Mouse (Mus musculus) fat pad, adult 2 months (tissue): ENCODE data around the gene Cep350.
A peak's percentile ranks its signal among the peaks of the same experiment; 100 is the strongest.

Source experiments
- DNase-seq: peaks from one replicate; pipeline ENCODE4 v3.0.0-alpha.2; 2011; ENCODE audit warnings: low read depth, low spot score; ENCODE audit errors: extremely low read depth

The Cep350 gene

DNA sequence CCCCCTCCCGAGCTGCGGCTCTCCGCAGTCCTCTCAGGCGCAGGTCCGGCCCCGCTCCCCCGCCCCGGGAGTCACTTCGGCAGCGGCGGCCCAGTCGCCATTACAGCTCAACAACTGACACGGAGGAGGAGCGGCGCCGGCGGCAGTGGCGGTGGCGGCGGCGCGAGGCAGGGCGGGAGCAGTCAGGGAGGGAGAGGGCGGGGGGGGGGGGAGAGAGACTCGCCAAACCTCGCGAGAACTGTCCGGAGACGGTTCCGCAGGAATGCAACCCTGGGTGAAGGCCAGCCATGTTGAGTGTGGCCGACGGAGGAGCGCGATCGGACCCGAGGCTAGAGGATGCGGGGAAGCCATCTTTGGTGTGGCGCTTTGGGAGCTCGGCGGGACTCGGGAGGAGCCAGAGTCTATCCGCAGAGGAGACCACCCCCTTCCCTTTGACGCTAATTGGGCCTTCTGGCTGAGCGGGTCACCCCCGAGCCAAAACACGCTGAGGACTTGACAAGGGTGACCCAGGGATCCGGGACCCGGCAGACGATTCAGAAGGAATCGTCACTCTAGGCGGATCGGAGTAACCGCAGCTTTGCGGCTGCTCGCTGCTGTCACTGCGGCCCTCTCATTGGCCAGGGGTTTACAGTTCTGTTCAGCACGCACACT, at the start of gene Cep350:
Gene Cep350, minus strand, starts transcription at position 188 of the 651 bp plus-strand sequence.
- peak; percentile 49 for DNase-seq

DNA sequence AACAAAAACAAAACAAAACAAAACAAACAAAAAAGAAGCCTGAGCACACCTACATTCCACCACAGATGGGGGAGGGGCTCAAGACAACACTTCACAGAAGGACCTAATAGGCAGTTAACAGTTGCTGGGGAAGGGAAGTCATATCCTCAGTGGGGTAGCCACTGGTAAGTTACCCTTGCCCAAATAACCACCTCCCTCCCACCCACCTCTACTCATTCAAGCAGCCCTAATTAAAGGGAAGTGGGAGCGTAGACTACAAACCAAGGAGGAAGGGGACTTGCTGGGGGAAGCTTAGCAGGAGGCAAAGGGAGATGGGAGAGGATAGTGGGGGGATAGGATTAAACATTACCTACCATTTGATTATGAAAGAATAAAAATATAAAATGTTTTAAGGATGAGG, 47.3 kb upstream of the Cep350 start:
- DNase-seq, result no peak

DNA sequence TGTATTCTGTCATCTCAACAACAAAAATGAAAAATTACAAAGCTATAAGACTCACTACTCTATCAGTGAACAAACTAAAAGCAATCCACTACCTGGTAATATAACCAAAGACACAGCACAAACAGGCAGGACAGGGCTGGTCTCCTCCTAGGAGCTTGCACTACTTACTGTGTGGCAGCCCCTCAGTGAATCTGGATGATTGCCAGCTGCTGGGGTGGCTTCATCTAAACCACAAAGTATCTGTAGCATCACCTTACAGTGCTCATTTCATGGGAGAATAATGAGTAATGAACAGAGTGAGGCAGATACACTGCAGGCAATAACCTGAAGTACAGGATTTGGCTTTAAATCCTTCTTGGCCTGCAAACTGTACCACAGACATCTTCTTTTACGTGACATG, 46.7 kb upstream of the Cep350 start:
- DNase-seq, result no peak

DNA sequence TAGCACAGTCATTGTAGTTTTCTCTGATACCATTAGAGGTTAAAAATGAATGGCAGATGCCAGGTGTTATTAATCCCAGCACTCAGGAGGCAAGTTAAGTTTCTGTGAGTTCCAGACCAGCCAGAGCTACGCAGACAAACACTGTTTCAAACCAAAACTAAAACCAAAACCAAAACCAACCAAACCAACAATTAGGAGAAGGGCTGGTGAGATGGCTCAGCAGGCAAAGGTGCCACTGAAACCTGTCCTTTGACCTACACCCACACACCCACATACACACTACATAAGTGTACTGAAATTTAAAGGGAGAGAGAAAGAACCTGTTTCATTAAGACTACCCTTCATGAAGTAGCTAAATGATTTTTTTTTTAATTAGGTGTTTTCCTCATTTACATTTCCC, 35.9 kb upstream of the Cep350 start:
- no peak for DNase-seq

DNA sequence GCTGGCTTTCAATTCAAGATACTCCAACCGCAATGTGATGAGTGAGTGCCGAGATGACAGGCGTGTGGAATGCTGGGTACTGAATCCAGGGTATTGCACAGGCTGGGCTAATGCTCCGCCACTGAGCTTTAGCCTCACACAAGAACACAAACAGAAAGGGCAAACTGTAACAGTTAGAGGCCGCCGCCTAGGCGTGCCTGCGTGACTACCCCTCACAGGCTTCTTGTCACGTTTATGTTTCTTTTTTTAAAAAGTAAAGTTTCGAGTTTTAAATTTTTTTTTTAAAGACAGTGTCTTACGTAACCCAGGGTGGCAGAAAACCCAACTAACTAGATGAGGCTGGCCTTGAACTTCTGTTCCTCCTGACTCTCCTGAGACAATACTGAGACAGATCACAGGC, 32.9 kb upstream of the Cep350 start:
- DNase-seq, result no peak

DNA sequence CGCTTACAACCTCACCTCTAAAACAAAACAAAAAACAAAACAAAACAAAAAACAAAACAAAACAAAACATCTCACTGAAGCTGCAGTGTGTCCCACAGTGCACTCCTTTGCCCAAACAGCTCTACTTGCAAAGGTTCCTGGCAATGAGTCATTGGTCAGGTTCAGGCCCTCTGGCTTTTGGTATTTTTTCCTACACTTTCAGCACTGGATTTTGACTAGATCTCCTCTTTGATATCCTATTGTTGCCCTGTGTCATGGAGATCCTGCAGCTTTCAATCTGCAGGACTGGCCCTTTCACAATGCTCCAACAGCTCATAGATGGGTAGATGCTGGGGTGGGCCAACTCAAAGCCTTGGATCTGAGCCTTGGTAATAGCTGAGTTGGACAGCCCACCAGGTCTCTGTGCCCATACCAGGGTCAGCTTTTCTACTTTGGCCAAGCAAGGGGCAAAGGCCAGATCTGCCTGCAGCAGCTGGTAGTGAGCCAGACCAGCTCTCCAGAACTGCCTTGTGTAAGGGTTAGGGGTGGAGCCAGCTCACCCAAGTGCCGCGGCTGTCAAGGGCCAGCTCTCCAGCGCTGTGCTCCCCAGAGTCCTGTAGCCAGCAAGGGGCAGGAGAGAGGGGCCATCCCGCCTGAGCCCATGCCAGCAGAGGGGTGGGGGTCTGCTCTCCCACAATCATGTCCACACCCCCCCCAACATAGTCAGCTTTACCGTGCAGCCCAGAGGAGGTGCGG, 30.3 kb upstream of the Cep350 start:
- no peak for DNase-seq

DNA sequence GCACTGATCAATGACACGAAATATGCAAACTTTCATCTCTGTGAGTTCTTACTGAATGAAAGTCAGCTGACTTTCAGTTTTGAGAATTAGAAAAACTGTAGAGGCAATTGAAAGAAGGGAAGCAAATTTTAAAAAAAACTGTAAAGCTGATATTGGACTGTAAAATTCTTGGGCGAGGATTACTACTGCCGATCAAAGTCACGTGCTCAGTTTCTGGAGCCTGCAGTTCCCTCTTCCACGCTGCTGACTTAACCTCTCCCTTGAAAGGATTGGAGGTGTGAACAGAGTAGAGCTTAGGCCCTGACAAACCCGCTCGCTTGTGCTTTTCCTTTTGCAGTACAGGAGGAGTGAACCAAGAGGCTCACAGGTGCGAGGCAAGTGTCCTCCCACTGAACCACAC, 29.3 kb upstream of the Cep350 start:
- DNase-seq, result no peak

DNA sequence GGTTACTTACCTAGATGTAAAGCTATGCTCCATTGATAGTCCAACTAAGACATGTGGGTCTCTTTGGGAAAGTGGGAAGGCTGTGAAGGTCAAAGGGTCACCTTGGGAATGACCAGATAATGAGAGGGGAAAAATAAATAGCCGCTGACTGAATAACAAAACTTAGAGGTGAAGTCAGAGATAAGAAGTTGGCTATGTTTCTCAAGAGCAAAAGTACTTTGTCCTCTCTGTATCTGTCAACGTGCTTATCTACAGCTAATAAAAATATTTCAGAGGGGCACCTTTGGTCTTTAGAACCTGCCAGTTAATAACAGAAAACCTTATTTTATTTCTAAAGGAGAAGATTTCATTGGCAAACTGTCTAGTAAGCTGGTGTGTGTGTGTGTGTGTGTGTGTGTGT, 22.6 kb upstream of the Cep350 start:
- DNase-seq, result no peak

DNA sequence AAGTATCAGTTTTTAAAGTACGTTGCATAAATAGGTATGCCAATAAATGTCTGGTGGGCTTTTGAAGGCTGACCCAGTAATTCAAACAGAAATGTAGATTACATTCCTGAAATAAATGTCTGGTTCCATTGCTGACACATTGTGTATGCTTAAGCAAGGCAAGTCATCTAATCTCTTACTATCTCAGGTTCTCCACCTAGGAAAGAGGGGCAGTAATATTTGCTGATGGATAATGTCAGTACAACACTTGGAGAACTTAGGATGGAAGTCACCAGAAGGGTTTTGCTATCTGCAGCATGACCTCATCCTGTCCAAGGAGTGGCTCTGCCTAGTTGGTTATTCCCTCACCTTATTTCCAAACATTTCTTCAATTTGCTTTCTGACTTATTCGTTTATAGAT, 21.5 kb upstream of the Cep350 start:
- no peak for DNase-seq

DNA sequence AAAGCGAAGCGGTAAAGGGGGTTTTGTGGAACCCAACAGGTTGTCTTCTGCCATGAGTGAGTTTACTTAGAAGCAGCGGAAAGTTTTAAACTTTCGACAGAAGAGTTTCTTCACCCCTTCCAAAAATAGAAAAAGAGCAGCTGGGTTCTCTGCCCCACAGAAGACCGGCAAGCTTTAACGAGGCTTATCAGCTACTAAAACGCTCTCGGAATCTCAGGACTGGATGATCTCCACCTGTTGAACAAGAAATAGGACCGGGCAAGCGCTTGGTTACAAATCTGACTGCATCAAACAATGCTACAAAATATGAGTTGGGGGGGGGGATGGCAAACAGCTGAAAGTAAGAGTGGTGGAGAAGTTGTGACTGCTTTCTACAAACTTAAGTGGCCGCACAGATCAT, 17.3 kb upstream of the Cep350 start:
- no peak for DNase-seq

DNA sequence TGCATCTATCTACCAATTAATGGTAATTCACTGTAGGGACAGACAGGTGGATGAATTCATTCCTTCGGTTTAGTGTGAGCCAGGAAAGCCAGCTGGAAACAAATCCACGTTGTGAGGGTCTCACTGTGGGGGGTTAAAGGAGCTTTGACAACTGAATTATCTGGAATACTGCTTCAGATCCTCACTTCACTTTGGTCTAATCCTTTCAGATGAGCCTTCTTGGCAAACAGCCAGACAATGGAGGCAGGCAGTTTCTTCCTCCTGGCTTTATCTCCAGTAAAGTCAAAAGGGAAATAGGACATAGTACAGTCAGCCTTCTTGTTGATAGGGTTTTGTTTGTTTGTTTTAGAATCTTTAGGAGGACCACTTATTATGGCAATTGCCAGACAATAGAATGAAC, 16.3 kb upstream of the Cep350 start:
- DNase-seq, result no peak

DNA sequence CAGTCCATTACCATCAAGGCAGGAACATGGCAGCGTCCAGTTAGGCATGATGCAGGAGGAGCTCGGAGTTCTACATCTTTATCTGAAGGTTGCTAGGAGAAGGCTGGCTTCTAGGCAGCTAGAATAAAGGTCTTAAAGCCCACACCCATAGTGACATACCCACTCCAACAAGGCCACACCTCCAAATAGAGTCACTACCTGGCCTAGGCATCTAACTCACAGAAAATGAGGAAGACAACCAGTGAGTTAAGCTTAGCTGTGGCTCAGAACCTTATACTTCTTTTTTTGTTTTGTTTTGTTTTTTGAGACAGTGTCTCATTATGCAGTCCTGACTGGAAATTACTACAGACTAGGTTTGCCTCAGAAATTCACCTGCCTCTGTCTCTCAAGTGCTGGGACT, 14.6 kb upstream of the Cep350 start:
- no peak for DNase-seq

DNA sequence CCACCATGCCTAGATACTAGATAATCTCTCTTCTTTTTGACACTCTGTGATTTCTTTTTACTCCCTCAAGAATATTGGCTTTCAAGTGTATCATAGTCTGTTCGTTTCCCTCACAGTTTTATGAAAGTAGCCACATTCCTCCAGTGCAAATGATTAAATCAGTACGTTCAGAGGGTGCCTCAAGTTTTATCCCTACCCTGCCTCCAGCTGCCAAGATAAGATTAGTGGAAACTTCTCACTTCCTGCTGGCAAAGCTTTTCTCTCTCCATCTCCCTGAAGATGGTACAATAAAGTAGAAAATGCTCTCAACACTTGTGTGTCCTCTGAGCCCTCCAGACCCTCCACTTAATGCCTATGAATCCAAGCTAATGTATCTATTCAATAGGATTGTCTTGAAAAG, 1.9 kb upstream of the Cep350 start:
- no peak for DNase-seq

DNA sequence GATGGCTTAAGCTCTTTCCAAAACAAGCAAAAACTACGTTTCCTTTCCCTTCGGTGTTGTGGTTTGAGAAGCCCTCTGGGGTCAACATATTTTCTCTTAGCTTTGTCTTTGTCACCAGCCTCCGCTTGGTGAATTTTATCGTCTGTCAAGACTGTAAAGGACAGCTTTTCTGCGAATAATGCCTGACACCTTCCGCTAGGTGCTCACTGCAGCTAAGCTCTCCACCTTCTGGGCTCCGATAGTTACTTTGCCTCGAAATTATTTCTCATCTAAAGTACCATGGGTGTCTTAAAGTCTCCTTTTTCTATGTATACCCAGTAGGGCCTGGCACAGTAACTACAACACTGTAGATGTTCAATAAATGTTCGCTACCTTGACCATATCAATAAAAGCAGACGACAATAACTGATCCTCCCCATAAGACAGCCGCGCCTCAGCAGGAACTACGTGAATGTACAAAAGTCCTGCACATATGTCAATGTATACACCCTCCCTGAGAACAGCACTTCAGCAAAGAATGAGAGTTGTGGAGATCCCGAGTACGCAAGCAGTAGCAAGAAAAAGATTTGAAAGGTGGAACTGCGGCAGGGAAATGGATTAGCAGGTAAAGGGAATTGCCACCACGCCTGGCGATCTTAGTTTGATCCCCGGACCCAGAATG, 794 bp upstream of the Cep350 start:
- no peak for DNase-seq

DNA sequence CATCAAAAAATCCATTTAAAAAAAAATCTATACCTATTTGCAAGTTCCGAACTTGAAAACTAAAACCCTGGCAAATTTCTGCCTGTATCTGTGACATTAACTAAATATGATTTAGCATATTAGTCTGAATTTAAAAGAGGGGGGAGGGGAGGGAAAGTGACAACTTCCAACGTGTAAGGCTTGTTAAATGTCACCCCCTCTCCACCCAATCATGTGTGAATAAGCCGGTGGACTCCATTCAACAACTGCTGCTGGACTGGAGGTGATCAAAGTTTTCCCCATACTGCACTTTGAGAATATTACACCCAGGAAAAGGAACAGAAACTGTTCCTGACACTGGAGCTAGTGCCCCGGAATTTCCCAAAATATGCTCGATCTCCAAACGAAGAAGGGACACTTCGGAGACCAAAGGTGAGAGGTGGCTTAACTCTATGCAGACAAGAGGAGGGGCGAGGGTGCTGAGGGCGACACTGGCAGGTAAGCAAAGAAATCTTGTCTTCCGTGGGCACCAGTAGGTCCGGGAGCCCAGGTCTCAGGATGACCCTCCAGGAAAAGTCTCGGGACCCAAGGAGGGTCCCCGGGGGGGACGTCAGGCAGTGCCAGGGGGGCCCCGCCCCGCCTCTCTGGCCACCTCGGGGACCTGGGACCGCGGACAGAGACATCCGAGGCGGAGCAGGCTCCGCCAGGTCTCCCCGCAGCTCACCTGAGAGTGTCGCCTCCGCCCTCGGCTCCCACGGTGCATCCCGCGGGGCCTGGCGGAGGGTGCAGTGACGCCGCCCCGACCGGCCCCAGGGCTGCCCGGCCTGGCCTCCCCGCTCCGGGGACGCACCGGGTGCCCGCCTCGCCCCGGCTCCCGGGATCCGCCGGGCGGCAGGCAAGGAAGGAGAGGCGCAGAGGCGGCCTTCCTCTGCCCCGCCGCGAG, 648 bp downstream of the Cep350 start:
- no peak for DNase-seq

DNA sequence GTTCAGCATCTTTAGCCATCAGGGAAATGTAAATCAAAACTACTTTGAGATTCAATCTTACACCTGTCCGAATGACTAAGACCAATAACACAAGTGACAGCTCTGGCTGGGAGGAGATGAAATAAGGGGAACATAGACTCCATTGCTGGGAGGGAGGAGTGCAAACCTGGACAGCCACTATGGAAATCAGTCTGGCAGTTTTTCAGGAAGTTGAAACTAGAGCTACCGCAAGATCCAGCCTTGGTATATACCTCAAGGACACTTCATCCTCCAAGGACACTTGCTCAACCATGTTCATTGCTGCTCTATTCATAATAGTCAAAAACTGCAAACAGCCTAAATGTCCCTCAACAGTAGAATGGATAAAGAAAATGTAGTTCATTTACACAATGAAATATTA, 23.9 kb downstream of the Cep350 start:
- DNase-seq, result no peak

DNA sequence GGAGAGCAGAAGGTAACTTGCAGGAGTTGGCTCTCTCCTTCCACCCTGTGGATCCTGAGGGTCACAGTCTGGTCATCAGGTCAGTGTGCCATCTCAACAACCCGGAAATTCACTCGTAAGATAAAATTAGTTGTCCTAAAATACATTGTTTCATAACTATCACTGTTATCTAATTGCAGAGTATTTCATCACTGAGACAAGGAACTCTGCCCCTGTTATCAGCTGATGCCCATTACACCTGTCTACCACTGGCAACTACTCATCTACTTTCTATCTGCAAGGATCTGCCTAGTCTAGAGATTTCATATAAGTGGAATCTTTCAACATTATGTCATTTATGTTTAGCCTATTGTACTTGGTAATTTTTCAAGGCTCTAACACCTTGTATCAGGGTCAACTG, 28.7 kb downstream of the Cep350 start:
- DNase-seq, result no peak

DNA sequence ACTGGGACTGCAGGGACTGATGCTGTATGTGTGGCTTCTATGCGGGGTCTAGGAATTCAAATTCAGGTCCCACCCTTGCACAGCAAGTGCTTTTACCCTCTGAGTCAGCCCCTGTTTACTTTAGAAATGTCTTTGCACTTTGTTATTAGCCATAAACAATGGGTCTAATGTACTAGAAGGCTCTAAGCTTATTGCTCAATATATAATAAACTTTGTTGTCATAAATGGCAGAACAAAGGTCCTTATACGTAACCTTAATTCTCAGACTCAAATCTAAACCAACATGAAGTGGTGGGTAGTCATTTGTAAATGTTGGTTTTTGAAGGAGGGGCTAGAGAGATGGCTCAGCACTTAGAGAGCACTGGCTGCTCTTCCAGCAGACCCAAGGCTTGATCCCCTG, 35.6 kb downstream of the Cep350 start:
- DNase-seq, result no peak

DNA sequence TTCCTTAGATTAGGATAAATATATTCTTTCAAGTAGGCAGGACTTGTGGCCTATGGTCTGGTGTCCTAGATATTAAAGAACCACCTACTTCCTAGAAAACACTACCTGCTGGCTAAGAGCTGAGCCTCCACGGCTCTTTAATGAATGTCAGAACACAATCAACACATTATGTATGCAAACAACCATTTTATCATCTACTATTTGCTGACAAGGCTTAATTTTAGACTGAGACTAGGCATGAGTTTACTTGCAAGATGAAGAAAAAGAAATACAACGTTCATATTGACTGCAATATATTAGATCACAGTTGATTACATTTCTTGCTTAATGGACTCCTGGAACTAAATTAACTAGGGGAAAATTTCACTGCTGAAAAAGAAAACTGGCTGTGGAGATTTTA, 38.4 kb downstream of the Cep350 start:
- DNase-seq, result no peak

DNA sequence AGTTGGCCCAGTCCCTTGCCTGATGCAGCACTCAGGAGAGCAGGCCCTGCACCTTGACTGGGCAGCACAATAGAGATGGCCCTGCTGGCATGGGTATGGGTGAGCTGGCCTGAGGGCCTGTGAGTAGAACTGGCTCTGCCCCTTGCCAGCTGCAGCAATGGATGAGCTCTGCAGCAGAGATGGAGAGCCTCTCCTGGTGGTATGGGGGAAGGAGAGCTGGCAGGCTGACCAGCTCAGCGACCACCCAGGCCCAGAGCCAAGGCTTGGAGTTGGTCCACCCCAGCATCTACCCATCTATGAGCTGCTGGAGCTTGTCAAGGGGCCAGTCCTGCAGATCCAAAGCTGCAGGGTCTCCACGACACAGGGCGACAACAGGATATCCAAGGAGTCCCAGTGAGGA, 69.5 kb downstream of the Cep350 start:
- no peak for DNase-seq

DNA sequence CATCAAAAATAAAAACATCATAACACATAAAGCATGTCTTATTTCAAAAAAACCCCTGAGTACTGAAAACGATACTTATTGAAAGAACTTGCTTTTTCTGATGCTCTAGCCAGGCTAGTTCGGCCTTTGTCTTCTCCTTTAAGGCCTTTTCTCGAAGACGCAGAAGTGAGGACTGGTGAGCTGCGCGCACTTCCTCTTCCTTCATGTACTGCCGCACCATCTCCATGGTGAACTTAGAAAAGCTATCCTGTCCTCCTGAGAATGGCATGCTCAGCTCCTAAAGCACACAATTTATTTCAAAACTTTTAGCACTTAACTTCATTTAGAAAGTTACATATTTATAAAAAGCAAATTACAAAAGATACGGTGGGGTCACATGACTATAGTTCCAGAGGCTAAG, 71.7 kb downstream of the Cep350 start:
- no peak for DNase-seq
